Mouse (Mus musculus): ENCODE measurements at regions not wholly inside any gene's neighbourhood (a gene's known extent, or its start where the extent isn't known, plus 50 kb on each side); places are given as distances from the start of the nearest gene placed in this dataset.

DNA sequence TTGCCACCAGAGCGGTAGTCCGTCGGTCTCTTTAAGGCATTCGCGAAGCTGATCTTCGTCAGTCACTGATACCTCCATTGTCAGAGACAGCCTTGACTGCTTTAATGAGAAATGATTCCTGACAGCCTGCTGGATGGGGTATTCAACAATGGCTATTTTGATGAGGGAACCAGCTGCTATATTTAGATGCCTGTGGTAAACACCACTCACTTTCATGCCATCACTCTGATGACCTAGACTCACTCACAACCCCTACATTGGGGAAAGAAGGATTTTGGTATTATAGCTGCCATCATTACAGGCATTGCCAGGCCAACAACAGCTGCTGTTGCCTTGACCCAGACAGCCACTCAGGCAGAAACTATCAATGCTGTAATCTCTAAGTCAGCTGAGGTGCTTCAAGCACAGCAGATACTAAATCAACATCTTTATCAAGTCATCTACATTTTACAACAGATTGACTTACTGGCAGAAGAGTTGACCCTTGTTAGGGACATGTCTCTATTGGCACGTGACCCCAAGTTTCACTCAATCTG lies 57.7 kb upstream of the Amn1 start:
- in situ Hi-C loops (cut with MboI; ENCODE audit: unreplicated experiment in 2 of 2): loop anchor here in 1 of 2 experiments (5.0 kb wide), 1 partner anchor 51 kb away; no protein-coding TSS in a partner anchor

DNA sequence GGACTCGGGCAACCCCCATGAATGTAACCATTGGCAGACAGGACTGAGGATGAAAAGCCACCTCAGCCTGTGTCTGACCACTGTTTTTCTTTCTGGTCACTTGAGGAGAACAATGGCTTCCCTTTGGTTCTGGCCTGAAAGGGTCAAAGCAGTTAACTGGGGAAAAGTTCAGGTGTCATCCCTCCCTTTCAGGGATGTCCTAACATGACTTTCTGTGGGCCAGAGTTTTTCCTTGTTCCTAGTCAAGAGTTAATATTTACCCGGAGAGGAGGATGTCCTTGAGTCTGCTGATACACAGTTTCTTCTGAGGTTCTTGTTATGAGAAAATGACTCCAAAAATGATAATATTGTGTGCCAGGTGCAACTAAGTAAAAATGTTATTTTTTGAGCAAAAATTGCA lies 57.2 kb upstream of the Amn1 start:
- in situ Hi-C loops (cut with MboI; ENCODE audit: unreplicated experiment in 2 of 2): loop anchor here in 1 of 2 experiments (5.0 kb wide), 1 partner anchor 52 kb away; no protein-coding TSS in a partner anchor

DNA sequence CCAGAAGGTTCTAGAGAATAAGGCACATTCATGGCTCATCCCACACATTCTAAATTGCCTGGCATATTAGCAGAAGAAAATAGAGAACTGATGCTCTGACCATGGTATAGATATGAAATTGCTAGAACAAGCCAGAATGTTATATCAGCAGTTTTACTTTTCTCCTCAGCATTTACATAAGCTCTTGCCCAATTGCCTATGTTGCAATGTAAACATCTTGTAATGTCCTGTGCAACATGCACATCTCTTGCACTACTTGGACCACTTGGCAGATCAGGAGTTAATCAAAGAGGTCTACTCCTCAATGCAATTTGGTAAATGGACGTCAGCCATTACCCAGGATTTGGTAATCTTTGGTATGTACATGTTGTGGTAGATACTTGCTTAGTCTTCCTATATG lies 55.6 kb upstream of the Amn1 start:
- in situ Hi-C loops (cut with MboI; ENCODE audit: unreplicated experiment in 2 of 2): loop anchor here in 1 of 2 experiments (5.0 kb wide), 1 partner anchor 33 kb away; no protein-coding TSS in a partner anchor

DNA sequence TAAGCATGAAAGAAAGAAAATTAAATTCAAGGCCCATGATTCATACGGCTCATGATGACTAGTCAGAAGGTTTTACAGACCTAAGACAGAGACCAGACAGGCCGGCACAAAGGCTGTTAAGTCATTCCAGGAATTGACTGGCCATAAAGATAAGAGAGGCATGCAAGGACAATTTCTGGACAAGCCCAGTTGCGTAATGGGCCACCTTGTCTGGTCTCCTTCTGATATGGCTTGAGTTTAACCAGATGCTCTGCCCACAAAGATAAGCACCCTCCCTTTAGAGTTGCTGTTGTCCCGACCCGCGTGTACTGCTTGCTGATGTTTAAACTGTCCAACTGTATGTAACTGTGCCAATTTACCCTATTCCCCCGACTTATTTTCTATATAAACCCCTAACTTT lies 54.9 kb upstream of the Amn1 start:
- in situ Hi-C loops (cut with MboI; ENCODE audit: unreplicated experiment in 2 of 2): loop anchor here in 1 of 2 experiments (5.0 kb wide), 1 partner anchor 34 kb away; no protein-coding TSS in a partner anchor

DNA sequence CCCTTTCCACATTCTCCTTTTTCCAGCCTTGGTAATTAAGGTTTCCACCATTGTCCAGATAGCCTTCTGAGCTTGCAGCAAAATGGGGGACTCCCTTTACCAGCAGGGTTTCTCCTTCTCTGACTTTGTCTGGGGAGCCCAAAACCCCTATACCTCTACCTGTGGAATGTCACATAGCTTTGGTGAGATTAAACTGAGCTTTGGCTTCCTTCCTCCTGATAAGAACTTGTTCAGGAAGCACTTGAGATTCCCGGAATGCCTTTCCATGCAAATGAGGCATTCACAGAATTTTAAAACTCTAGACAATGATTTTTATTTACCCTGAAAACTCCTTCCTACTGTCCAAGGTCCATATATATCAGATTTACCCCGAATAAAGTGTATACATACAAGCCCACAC lies 49.8 kb upstream of the Amn1 start:
- in situ Hi-C loops (cut with MboI; ENCODE audit: unreplicated experiment in 2 of 2): no loop called here
